Mouse (Mus musculus): ENCODE data around the gene Tigit. TPM values are rescaled to one million over a fixed set of nuclear protein-coding genes. Genes with fewer than 3 reads are reported as not detected.

Gene Tigit
- polyA plus RNA-seq, 2 experiments: not detected

DNA sequence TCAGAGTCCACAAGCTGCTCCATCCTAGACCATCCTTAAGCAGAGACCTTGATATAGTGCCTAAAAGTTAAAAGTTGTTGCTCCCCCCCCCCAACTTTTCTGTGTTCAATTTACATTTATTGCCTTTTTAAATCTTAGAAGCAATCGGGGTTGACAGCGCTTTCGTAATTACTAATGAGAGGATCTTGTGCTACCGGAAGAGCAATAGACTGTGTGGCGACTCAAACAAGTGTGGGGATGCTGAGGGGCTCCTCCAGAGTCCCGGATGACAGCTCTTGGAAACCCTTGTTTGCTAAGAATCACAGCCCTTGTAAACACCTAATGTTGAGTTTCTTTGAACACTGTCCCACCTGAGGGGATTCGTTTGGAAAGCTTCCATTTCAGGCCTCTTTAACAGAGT, 29.9 kb downstream of the Tigit start:
- Histone ChIP-seq H3K9me3 (ENCODE audit: control insufficient read depth, low read length) (no peaks in the 10 kb centered on the region), H3K4me3 (ENCODE audit: insufficient read depth in 1 of 2, low read depth in 2 of 2, low read length in 2 of 2) (no peak overlapping the region), H3K4me2 (ENCODE audit: low read depth) (no peak overlapping the region), H3K9ac (replicated peaks) (no peak overlapping the region), H3K27ac (no peak overlapping the region), H3K27me3 (ENCODE audit: control insufficient read depth, insufficient read depth, low read length) (no peaks in the 10 kb centered on the region), H3K36me3 (replicated peaks; ENCODE audit: control insufficient read depth, insufficient read depth, low read depth) (no peaks in the 10 kb centered on the region), H3K4me1 (replicated peaks; ENCODE audit: control insufficient read depth in 2 of 2, insufficient read depth in 2 of 2, low read length in 1 of 2) (no peaks in the 10 kb centered on the region)
- 69% methylated on average over 7 of the region's 7 CpGs for WGBS (ENCODE audit: insufficient replicate concordance)
- TF ChIP-seq CTCF (IDR thresholded peaks at IDR 0.05; ENCODE audit: low read depth): no peak
- TF ChIP-seq EP300 (IDR thresholded peaks at IDR 0.05; ENCODE audit: low read depth): no peak
- DNase-seq (ENCODE audit: low read depth in 3 of 3, low spot score in 3 of 3): no peak
- no peak for ATAC-seq (ENCODE audit: insufficient read depth)

DNA sequence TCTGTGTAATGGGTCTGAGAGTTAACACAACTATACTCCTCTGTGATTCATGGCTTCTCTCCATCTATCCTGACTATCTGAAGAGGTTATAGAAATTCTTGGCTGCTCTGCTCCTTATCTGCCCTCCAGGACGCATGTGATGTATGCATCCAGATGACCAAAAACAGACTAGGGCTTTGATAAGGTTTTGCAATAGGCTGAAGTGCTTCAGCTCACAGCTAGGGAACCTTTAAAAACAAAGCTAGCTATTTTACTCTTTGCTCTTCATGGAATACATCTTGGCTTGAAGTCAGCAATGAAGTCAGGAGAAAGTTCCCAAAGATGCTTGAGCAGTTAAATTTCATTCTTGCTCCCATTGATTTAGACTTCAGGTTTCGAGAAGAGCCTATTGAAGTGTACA, 32.2 kb downstream of the Tigit start:
- Histone ChIP-seq H3K4me3 (ENCODE audit: insufficient read depth in 1 of 2, low read depth in 2 of 2, low read length in 2 of 2) (no peak overlapping the region), H3K27me3 (ENCODE audit: control insufficient read depth, insufficient read depth, low read length) (no peaks in the 10 kb centered on the region), H3K9me3 (ENCODE audit: control insufficient read depth, low read length) (no peaks in the 10 kb centered on the region), H3K4me2 (ENCODE audit: low read depth) (no peak overlapping the region), H3K36me3 (replicated peaks; ENCODE audit: control insufficient read depth, insufficient read depth, low read depth) (no peaks in the 10 kb centered on the region), H3K4me1 (replicated peaks; ENCODE audit: control insufficient read depth in 2 of 2, insufficient read depth in 2 of 2, low read length in 1 of 2) (no peaks in the 10 kb centered on the region), H3K9ac (replicated peaks) (no peak overlapping the region), H3K27ac (no peak overlapping the region)
- DNase-seq (ENCODE audit: low read depth in 3 of 3, low spot score in 3 of 3) (no peak), ATAC-seq (ENCODE audit: insufficient read depth) (no peak)
- TF ChIP-seq EP300 (IDR thresholded peaks at IDR 0.05; ENCODE audit: low read depth) (no peak), CTCF (IDR thresholded peaks at IDR 0.05; ENCODE audit: low read depth) (no peak)
- 63% methylated on average over 2 of the region's 2 CpGs for WGBS (ENCODE audit: insufficient replicate concordance)

DNA sequence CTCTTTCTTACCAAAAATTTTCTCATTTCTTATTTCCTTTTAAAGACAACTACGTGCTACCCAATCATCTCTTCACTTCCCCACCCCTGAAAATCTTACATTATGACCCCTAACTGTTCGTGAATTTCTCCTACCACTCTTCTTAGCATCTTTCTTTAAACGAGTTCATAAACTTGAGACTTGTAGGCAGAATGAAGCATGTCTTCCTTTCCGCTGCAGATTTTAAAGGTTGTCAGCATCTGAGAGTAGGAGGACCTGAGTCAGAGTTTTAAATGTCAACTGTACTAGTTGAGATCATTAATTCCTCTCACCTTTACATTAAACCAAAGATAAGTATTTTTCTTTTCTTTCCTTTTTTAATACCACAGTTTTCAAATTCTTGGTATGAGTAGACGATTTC, 35.3 kb downstream of the Tigit start:
- no peaks in the 10 kb centered on the region for H3K36me3 ChIP-seq (replicated peaks; ENCODE audit: control insufficient read depth, insufficient read depth, low read depth)

DNA sequence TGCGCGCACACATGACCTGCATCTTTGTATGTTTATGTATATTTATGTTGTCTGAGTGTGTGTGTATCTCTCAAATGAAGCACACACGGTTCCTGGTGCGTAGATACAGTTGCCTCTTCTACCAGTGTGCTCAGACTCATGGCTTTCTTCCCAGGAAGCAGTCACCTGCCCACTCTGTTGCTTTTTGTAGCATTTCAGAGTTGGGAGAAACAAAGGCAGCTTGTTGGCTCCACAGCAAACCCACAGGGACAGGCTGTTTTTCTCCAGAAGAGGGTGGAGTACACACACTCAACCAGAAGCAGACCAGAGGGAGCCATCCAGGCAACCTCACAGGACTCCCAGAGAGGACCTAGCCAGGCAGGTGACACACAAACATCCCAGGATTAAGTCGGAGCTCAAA, 38.0 kb downstream of the Tigit start:
- 60% methylated on average over 5 of the region's 5 CpGs for WGBS (ENCODE audit: insufficient replicate concordance)
- Histone ChIP-seq H3K9ac (replicated peaks) (no peak overlapping the region), H3K27me3 (ENCODE audit: control insufficient read depth, insufficient read depth, low read length) (no peaks in the 10 kb centered on the region), H3K27ac (no peak overlapping the region), H3K4me2 (ENCODE audit: low read depth) (no peak overlapping the region), H3K4me1 (replicated peaks; ENCODE audit: control insufficient read depth in 2 of 2, insufficient read depth in 2 of 2, low read length in 1 of 2) (no peaks in the 10 kb centered on the region; a peak in 1 of 4 replicates), H3K9me3 (ENCODE audit: control insufficient read depth, low read length) (no peaks in the 10 kb centered on the region), H3K4me3 (ENCODE audit: insufficient read depth in 1 of 2, low read depth in 2 of 2, low read length in 2 of 2) (no peak overlapping the region), H3K36me3 (replicated peaks; ENCODE audit: control insufficient read depth, insufficient read depth, low read depth) (no peaks in the 10 kb centered on the region)
- TF ChIP-seq EP300 (IDR thresholded peaks at IDR 0.05; ENCODE audit: low read depth) (no peak), CTCF (IDR thresholded peaks at IDR 0.05; ENCODE audit: low read depth) (no peak)
- no peak for ATAC-seq (ENCODE audit: insufficient read depth)
- no peak for DNase-seq (ENCODE audit: low read depth in 3 of 3, low spot score in 3 of 3)

More for the DNA sequence above, 35.3 kb downstream of the Tigit start:
- H3K4me2 ChIP-seq (ENCODE audit: low read depth): no peak overlapping the region
- no peaks in the 10 kb centered on the region for H3K27me3 ChIP-seq (ENCODE audit: control insufficient read depth, insufficient read depth, low read length)
- DNase-seq (ENCODE audit: low read depth in 3 of 3, low spot score in 3 of 3) (no peak), ATAC-seq (ENCODE audit: insufficient read depth) (no peak)
- H3K9me3 ChIP-seq (ENCODE audit: control insufficient read depth, low read length): no peaks in the 10 kb centered on the region
- no peak overlapping the region for H3K9ac ChIP-seq (replicated peaks)
- WGBS (ENCODE audit: insufficient replicate concordance): 52% methylated on average over 5 of the region's 5 CpGs
- no peak overlapping the region for H3K27ac ChIP-seq
- H3K4me1 ChIP-seq (replicated peaks; ENCODE audit: control insufficient read depth in 2 of 2, insufficient read depth in 2 of 2, low read length in 1 of 2): no peaks in the 10 kb centered on the region; a peak in 1 of 4 replicates
- no peak overlapping the region for H3K4me3 ChIP-seq (ENCODE audit: insufficient read depth in 1 of 2, low read depth in 2 of 2, low read length in 2 of 2)
- TF ChIP-seq CTCF (IDR thresholded peaks at IDR 0.05; ENCODE audit: low read depth) (no peak), EP300 (IDR thresholded peaks at IDR 0.05; ENCODE audit: low read depth) (no peak)

DNA sequence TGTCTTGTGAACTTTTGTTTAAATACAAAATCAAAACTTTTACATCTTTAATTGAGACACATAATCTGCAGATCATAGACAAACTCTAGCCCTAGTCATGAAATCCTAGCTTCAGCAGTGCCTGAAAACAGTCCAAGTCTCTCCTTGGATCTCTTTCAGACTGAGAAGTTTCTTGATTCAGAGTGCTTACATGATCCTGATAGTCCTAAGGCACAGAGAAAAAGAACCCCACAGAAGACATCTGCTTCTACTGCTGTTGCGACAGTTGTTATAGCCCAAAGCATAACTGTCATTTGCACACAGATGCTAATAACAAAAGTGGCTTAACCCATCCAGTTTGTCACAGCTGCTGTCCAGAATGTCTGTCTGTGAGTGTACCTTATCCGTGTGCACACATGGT, 38.7 kb downstream of the Tigit start:
- H3K9ac ChIP-seq (replicated peaks): no peak overlapping the region
- no peaks in the 10 kb centered on the region for H3K9me3 ChIP-seq (ENCODE audit: control insufficient read depth, low read length)
- no peak for ATAC-seq (ENCODE audit: insufficient read depth)
- no peak overlapping the region for H3K4me2 ChIP-seq (ENCODE audit: low read depth)
- H3K4me3 ChIP-seq (ENCODE audit: insufficient read depth in 1 of 2, low read depth in 2 of 2, low read length in 2 of 2): no peak overlapping the region
- WGBS (ENCODE audit: insufficient replicate concordance): 59% methylated on average over 2 of the region's 2 CpGs
- TF ChIP-seq EP300 (IDR thresholded peaks at IDR 0.05; ENCODE audit: low read depth): no peak
- TF ChIP-seq CTCF (IDR thresholded peaks at IDR 0.05; ENCODE audit: low read depth): no peak
- no peak for DNase-seq (ENCODE audit: low read depth in 3 of 3, low spot score in 3 of 3)
- H3K4me1 ChIP-seq (replicated peaks; ENCODE audit: control insufficient read depth in 2 of 2, insufficient read depth in 2 of 2, low read length in 1 of 2): no peaks in the 10 kb centered on the region; a peak in 1 of 4 replicates
- no peaks in the 10 kb centered on the region for H3K27me3 ChIP-seq (ENCODE audit: control insufficient read depth, insufficient read depth, low read length)
- no peak overlapping the region for H3K27ac ChIP-seq
- H3K36me3 ChIP-seq (replicated peaks; ENCODE audit: control insufficient read depth, insufficient read depth, low read depth): no peaks in the 10 kb centered on the region

All from liver, embryonic 14.5 days (tissue).